Mouse (Mus musculus): ENCODE measurements around the gene Pou2f3. TPM values are rescaled to one million over a fixed set of nuclear protein-coding genes. Genes with fewer than 3 reads are reported as not detected.

Gene Pou2f3
- polyA plus RNA-seq, 1 experiment = 0.07 TPM

DNA sequence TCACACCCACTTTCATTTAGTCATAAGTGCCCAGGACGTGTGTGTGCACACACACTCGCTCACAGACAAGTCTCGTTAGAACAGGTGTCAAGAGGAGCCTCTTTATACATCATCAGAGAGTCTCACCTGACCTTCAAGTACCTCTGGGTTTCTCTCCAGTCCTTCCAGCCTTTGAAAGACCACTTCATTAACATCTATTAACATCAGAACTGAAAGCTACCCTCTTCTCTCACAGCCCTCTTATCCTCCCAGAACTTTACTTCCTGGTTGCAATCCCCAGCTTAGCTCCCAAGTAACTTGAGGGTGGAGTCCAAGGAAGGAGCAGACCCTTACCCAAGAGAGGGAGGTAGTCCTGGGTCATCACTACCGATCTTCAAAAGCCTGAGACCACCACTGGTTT lies 18.6 kb downstream of the Pou2f3 start:
- TF ChIP-seq POLR2A (IDR thresholded peaks at IDR 0.05; ENCODE audit: borderline replicate concordance, insufficient read depth, low read length) (no peak), CTCF (IDR thresholded peaks at IDR 0.05; ENCODE audit: borderline replicate concordance, insufficient read depth, low read depth, low read length) (no peak)
- no peak overlapping the region for H3K27ac ChIP-seq (ENCODE audit: insufficient read depth, low read length)
- H3K4me3 ChIP-seq (replicated peaks; ENCODE audit: insufficient read depth, low read depth, low read length) = no peak overlapping the region
- H3K27me3 ChIP-seq (ENCODE audit: control insufficient read depth, insufficient read depth, low read length) = no peaks in the 10 kb centered on the region
- H3K4me1 ChIP-seq (ENCODE audit: control insufficient read depth, insufficient read depth, low read length) = no peaks in the 10 kb centered on the region
- 61% methylated on average over 4 of the region's 4 CpGs for WGBS
- no peak for DNase-seq

DNA sequence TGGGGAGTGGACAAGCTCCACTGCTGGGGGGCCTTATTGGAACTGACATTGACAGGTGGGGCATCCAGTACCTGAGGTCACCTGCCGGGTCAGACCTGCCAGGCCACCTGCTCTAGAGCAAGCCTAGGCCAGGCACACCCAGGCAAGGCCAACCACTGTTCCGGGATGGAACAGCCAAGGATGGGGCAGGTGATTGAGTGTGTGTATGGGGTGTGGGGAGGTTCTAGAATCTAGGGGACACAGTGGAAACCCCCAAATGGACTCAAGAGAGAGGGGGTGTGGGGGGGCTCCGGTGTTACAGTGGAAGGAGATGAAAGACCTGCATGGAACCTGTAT lies 21.2 kb downstream of the Pou2f3 start:
- WGBS = 70% methylated on average over 3 of the region's 3 CpGs
- no peak for DNase-seq
- H3K27ac ChIP-seq (ENCODE audit: insufficient read depth, low read length) = no peak overlapping the region
- no peak for TF ChIP-seq CTCF (IDR thresholded peaks at IDR 0.05; ENCODE audit: borderline replicate concordance, insufficient read depth, low read depth, low read length)
- H3K27me3 ChIP-seq (ENCODE audit: control insufficient read depth, insufficient read depth, low read length) = no peaks in the 10 kb centered on the region
- no peaks in the 10 kb centered on the region for H3K4me1 ChIP-seq (ENCODE audit: control insufficient read depth, insufficient read depth, low read length)
- no peak overlapping the region for H3K4me3 ChIP-seq (replicated peaks; ENCODE audit: insufficient read depth, low read depth, low read length)

DNA sequence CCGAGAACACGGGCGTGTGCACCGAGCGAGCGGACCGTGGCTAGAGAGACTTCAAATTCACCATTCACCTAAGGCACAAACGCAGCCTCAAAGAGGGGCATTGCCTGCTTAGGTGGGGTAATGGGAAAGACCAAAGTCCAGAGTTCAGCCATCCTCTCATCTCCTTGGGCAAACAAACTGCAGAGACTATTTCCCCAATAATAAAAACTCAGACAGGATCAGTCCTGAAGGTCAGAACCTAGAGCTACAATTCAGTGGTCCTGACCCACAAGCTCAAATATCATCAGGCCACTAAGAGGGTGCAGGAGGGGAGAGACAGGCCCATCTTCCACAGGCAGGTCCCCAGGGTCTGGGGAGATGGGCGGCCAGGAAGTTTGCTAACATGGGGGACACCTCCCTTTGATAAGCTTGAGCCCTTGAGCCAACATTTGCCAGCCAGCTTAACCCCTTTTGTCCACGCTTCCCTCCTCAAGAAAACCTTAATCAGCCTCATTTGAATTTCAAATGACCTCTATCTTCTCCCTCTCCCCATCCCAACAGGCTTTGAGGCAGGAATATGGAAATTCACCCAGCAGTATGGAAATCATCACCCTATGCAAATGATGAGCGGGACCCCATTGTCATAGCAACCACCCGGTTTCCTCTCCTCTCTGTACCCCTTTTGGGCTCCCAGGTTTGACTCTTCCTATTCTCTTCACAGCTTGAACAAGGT lies 21.7 kb downstream of the Pou2f3 start:
- 78% methylated on average over 12 of the region's 12 CpGs for WGBS
- no peak for DNase-seq

DNA sequence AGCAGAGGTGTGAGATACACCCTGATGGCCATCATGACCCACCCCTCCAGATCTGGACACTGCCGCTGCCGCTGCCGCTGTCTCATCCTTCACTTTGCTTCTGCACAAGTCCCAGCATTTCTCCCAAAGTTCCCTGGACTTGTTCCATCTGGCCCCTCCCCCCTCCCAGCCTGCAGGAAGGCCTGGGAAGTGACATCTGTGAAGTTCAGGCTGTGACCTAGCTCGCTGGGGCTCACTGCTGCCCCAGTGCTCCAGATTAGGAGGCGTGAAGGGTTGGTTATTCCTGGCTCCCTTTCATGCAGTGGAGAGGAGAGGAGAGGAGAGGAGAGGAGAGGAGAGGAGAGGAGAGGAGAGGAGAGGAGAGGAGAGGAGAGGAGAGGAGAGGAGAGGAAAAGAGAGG lies 30.6 kb downstream of the Pou2f3 start:
- WGBS = 41% methylated on average over 5 of the region's 5 CpGs
- no peaks in the 10 kb centered on the region for H3K27me3 ChIP-seq (ENCODE audit: control insufficient read depth, insufficient read depth, low read length)
- H3K4me1 ChIP-seq (ENCODE audit: control insufficient read depth, insufficient read depth, low read length) = no peaks in the 10 kb centered on the region
- TF ChIP-seq POLR2A (IDR thresholded peaks at IDR 0.05; ENCODE audit: borderline replicate concordance, insufficient read depth, low read length) (no peak), CTCF (IDR thresholded peaks at IDR 0.05; ENCODE audit: borderline replicate concordance, insufficient read depth, low read depth, low read length) (no peak)
- H3K4me3 ChIP-seq (replicated peaks; ENCODE audit: insufficient read depth, low read depth, low read length) = no peak overlapping the region
- DNase-seq = no peak
- H3K27ac ChIP-seq (ENCODE audit: insufficient read depth, low read length) = no peak overlapping the region

More for the DNA sequence above, 21.7 kb downstream of the Pou2f3 start:
- TF ChIP-seq POLR2A (IDR thresholded peaks at IDR 0.05; ENCODE audit: borderline replicate concordance, insufficient read depth, low read length) (no peak), CTCF (IDR thresholded peaks at IDR 0.05; ENCODE audit: borderline replicate concordance, insufficient read depth, low read depth, low read length) (no peak)
- Histone ChIP-seq H3K27ac (ENCODE audit: insufficient read depth, low read length) (no peak overlapping the region), H3K4me1 (ENCODE audit: control insufficient read depth, insufficient read depth, low read length) (no peaks in the 10 kb centered on the region), H3K27me3 (ENCODE audit: control insufficient read depth, insufficient read depth, low read length) (no peaks in the 10 kb centered on the region), H3K4me3 (replicated peaks; ENCODE audit: insufficient read depth, low read depth, low read length) (no peak overlapping the region)

DNA sequence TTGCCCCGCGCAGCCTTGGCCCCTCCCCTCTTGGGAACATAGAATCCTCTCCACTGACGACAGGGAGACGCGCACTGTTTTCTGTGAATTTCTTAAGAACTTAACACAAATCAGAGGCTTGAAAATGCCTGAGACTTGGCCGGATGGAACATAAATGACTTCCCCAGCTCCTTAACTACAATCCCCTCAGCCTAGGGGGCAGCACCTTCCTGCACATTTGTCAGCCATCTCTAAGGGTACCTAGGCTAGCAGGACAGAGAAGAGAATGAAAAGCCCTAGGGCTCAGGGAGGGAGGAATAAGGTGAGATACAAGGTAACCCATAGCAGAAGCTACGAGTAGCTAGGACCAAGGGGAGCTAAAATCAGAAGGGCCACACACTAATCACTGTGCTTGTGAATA lies 32.0 kb downstream of the Pou2f3 start:
- Histone ChIP-seq H3K27me3 (ENCODE audit: control insufficient read depth, insufficient read depth, low read length) (no peaks in the 10 kb centered on the region), H3K4me1 (ENCODE audit: control insufficient read depth, insufficient read depth, low read length) (no peaks in the 10 kb centered on the region; the same call in 1 of the 2 replicates), H3K27ac (ENCODE audit: insufficient read depth, low read length) (no peak overlapping the region), H3K4me3 (replicated peaks; ENCODE audit: insufficient read depth, low read depth, low read length) (no peak overlapping the region)
- WGBS = 69% methylated on average over 7 of the region's 7 CpGs
- no peak for DNase-seq
- TF ChIP-seq CTCF (IDR thresholded peaks at IDR 0.05; ENCODE audit: borderline replicate concordance, insufficient read depth, low read depth, low read length) (no peak), POLR2A (IDR thresholded peaks at IDR 0.05; ENCODE audit: borderline replicate concordance, insufficient read depth, low read length) (no peak)

DNA sequence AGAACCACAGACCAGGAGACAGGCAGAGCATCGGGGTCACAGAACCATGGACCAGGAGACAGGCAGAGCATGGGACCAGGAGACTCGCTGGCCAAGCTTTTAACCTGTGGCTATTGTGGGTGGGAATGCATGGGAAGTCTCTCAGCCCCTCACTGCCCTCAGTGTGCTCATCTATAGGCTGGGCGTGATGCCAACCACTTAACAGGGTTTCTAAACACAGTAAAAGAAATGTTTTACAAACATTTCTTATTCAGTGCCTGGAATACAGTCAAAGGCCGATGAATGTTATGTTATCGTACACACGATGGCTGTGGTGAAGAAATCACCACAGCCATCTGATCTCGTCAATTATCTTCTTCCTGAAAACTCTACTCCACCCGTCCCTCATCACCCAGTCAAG lies 43.1 kb downstream of the Pou2f3 start:
- no peak for DNase-seq
- H3K4me1 ChIP-seq (ENCODE audit: control insufficient read depth, insufficient read depth, low read length) = no peaks in the 10 kb centered on the region
- H3K27ac ChIP-seq (ENCODE audit: insufficient read depth, low read length) = no peak overlapping the region
- no peaks in the 10 kb centered on the region; the same call in 1 of the 2 replicates for H3K27me3 ChIP-seq (ENCODE audit: control insufficient read depth, insufficient read depth, low read length)
- 72% methylated on average over 8 of the region's 8 CpGs for WGBS
- no peak overlapping the region for H3K4me3 ChIP-seq (replicated peaks; ENCODE audit: insufficient read depth, low read depth, low read length)
- TF ChIP-seq CTCF (IDR thresholded peaks at IDR 0.05; ENCODE audit: borderline replicate concordance, insufficient read depth, low read depth, low read length) (no peak), POLR2A (IDR thresholded peaks at IDR 0.05; ENCODE audit: borderline replicate concordance, insufficient read depth, low read length) (no peak)

DNA sequence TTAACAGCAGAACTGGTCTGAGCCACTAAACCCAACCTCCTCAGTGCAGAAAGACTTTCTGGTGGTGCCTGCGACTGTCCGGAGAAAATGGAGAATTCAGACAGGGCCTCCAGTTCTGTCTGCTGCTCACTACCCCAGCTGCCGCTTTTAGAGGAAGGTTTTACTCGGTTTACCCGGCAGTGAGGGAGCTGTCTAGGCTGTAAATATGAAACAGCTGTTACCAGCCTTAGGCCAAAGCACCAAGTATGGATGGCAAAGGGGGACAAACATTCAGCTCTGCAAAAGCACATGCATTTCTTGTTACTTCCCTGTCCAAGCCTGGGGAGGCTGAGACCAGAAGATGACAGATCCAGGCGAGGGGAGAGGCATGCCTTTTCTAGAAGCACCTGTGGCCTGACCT lies 43.8 kb downstream of the Pou2f3 start:
- no peak for DNase-seq
- no peak overlapping the region for H3K4me3 ChIP-seq (replicated peaks; ENCODE audit: insufficient read depth, low read depth, low read length)
- no peaks in the 10 kb centered on the region; the same call in 1 of the 2 replicates for H3K27me3 ChIP-seq (ENCODE audit: control insufficient read depth, insufficient read depth, low read length)
- no peak for TF ChIP-seq CTCF (IDR thresholded peaks at IDR 0.05; ENCODE audit: borderline replicate concordance, insufficient read depth, low read depth, low read length)
- no peak for TF ChIP-seq POLR2A (IDR thresholded peaks at IDR 0.05; ENCODE audit: borderline replicate concordance, insufficient read depth, low read length)
- H3K4me1 ChIP-seq (ENCODE audit: control insufficient read depth, insufficient read depth, low read length) = no peaks in the 10 kb centered on the region
- WGBS = 80% methylated on average over 6 of the region's 6 CpGs
- no peak overlapping the region for H3K27ac ChIP-seq (ENCODE audit: insufficient read depth, low read length)

DNA sequence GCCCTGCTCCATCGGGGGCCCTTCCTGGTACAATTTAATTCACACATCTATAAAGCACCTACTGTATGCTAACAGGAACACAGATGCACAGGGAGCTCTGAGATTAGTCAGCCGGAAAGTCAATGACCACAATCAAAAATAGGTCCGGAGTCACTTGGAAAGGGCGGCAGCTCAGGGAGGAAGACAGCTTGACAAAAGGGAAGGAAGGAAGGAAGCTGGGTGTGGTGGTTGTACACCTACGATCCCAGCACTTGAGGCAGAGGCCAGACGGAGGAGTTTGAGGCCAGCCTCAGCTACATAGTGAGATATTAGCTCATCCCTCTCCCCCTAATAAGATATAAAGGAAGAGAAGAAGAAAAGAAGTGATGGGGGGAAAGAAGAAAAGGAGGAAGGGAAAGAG lies 54.2 kb downstream of the Pou2f3 start:
- Histone ChIP-seq H3K4me3 (replicated peaks; ENCODE audit: insufficient read depth, low read depth, low read length) (no peak overlapping the region), H3K4me1 (ENCODE audit: control insufficient read depth, insufficient read depth, low read length) (no peaks in the 10 kb centered on the region), H3K27ac (ENCODE audit: insufficient read depth, low read length) (no peak overlapping the region), H3K27me3 (ENCODE audit: control insufficient read depth, insufficient read depth, low read length) (no peaks in the 10 kb centered on the region)
- 83% methylated on average over 6 of the region's 6 CpGs for WGBS
- DNase-seq = no peak
- no peak for TF ChIP-seq CTCF (IDR thresholded peaks at IDR 0.05; ENCODE audit: borderline replicate concordance, insufficient read depth, low read depth, low read length)
- TF ChIP-seq POLR2A (IDR thresholded peaks at IDR 0.05; ENCODE audit: borderline replicate concordance, insufficient read depth, low read length) = no peak

Data from cerebellum, adult 2 months (tissue).